Mouse (Mus musculus): ENCODE data around the gene Pafah1b1.

Pafah1b1 gene

GRCm38 (mm10) chr11:74724235-74724791 is at the start of gene Pafah1b1:
TSS of gene Pafah1b1 (minus strand) at chr11:74724670.
- DNase-seq (ENCODE audit: low spot score): peak; percentile 97

GRCm38 (mm10) chr11:74772386-74772785 is 47.9 kb upstream of the Pafah1b1 start:
- DNase-seq (ENCODE audit: low spot score): no peak

- DNase-seq (ENCODE audit: low spot score): no peak
Measured at GRCm38 (mm10) chr11:74771650-74772049, 47.2 kb upstream of the Pafah1b1 start.

GRCm38 (mm10) chr11:74771234-74771633 is 46.8 kb upstream of the Pafah1b1 start:
- DNase-seq (ENCODE audit: low spot score): peak; percentile 29

GRCm38 (mm10) chr11:74770595-74771207 is 46.2 kb upstream of the Pafah1b1 start, which contains the start of gene Mettl16:
TSS of gene Mettl16 (plus strand) at chr11:74770830.
- peak; percentile 98 for DNase-seq (ENCODE audit: low spot score)

GRCm38 (mm10) chr11:74770037-74770436 is 45.6 kb upstream of the Pafah1b1 start:
- DNase-seq (ENCODE audit: low spot score): no peak

- DNase-seq (ENCODE audit: low spot score): no peak
Measured at GRCm38 (mm10) chr11:74768045-74768444, 43.6 kb upstream of the Pafah1b1 start.

- DNase-seq (ENCODE audit: low spot score): peak; percentile 63
Measured at GRCm38 (mm10) chr11:74767469-74767868, 43.0 kb upstream of the Pafah1b1 start.

- DNase-seq (ENCODE audit: low spot score): no peak
Measured at GRCm38 (mm10) chr11:74763960-74764625, 39.6 kb upstream of the Pafah1b1 start.

GRCm38 (mm10) chr11:74761011-74761705 is 36.7 kb upstream of the Pafah1b1 start:
- DNase-seq (ENCODE audit: low spot score): peak; percentile 76

- no peak for DNase-seq (ENCODE audit: low spot score)
Measured at GRCm38 (mm10) chr11:74756631-74757030, 32.2 kb upstream of the Pafah1b1 start.

GRCm38 (mm10) chr11:74751352-74752066 is 27.0 kb upstream of the Pafah1b1 start:
- no peak for DNase-seq (ENCODE audit: low spot score)

- no peak for DNase-seq (ENCODE audit: low spot score)
Measured at GRCm38 (mm10) chr11:74750662-74751351, 26.3 kb upstream of the Pafah1b1 start.

GRCm38 (mm10) chr11:74749241-74749640 is 24.8 kb upstream of the Pafah1b1 start:
- DNase-seq (ENCODE audit: low spot score): no peak

GRCm38 (mm10) chr11:74748022-74748421 is 23.6 kb upstream of the Pafah1b1 start:
- no peak for DNase-seq (ENCODE audit: low spot score)

- no peak for DNase-seq (ENCODE audit: low spot score)
Measured at GRCm38 (mm10) chr11:74737861-74738260, 13.4 kb upstream of the Pafah1b1 start.

GRCm38 (mm10) chr11:74734917-74735316 is 10.4 kb upstream of the Pafah1b1 start:
- no peak for DNase-seq (ENCODE audit: low spot score)

- peak; percentile 47 for DNase-seq (ENCODE audit: low spot score)
Measured at GRCm38 (mm10) chr11:74725181-74725580, 711 bp upstream of the Pafah1b1 start.

- peak; percentile 89 for DNase-seq (ENCODE audit: low spot score)
Measured at GRCm38 (mm10) chr11:74723357-74724234, 874 bp downstream of the Pafah1b1 start.

- DNase-seq (ENCODE audit: low spot score): no peak
Measured at GRCm38 (mm10) chr11:74721971-74722370, 2.5 kb downstream of the Pafah1b1 start.
